Mouse (Mus musculus) stomach, postnatal 0 days (tissue): ENCODE results near the gene Ndufs4.

Experiments
- CTCF ChIP-seq: IDR thresholded peaks from 2 replicates; pipeline ENCODE4 v1.5.1; 2016; ENCODE audit warnings: antibody characterized with exemption, low read depth, mild to moderate bottlenecking, moderate library complexity
- EP300 ChIP-seq: optimal IDR thresholded peaks from 2 replicates; pipeline ENCODE3; 2016; ENCODE audit warnings: antibody characterized with exemption

- TF ChIP-seq CTCF (no peak), EP300 (no peak)
These were observed 116.5 kb downstream of the Ndufs4 start for GRCm38 (mm10) chr13:114271410-114272105.
